Mouse (Mus musculus) bone marrow macrophage, adult 2 months (primary cell): ENCODE measurements around the gene Hpse2. TPM values are rescaled to one million over a fixed set of nuclear protein-coding genes. Genes with fewer than 3 reads are reported as not detected.

Experiments
- H3K27ac ChIP-seq: 2 replicates; pipeline ENCODE4 v1.5.1; 2012; ENCODE audit warnings: low read depth, low read length; ENCODE audit not compliant: insufficient read depth
- H3K4me1 ChIP-seq: 2 replicates; pipeline ENCODE4 v1.6.1; 2012; ENCODE audit warnings: low read length; ENCODE audit not compliant: control insufficient read depth, insufficient read depth
- H3K4me3 ChIP-seq: 2 replicates; pipeline ENCODE4 v1.5.1; 2012; ENCODE audit warnings: mild to moderate bottlenecking, low read length, moderate library complexity; ENCODE audit not compliant: insufficient read depth
- CTCF ChIP-seq: IDR thresholded peaks from 2 replicates; pipeline ENCODE4 v1.5.1; 2012; ENCODE audit warnings: low read depth, mild to moderate bottlenecking, low read length, moderate library complexity
- POLR2A ChIP-seq: IDR thresholded peaks from 2 replicates; pipeline ENCODE4 v1.6.1; 2012; ENCODE audit warnings: mild to moderate bottlenecking, low read depth, low read length, borderline replicate concordance
- polyA plus RNA-seq: library from polyadenylated mRNA; stranded (reverse); fragments of >200 nt; gene quantifications from 2 replicates; pipeline ENCODE4 v1.2.4, GENCODE M21; 2012; ENCODE audit not compliant: missing spikeins, insufficient read depth, insufficient read length

Gene Hpse2
- polyA plus RNA-seq, 1 experiment = not detected

DNA sequence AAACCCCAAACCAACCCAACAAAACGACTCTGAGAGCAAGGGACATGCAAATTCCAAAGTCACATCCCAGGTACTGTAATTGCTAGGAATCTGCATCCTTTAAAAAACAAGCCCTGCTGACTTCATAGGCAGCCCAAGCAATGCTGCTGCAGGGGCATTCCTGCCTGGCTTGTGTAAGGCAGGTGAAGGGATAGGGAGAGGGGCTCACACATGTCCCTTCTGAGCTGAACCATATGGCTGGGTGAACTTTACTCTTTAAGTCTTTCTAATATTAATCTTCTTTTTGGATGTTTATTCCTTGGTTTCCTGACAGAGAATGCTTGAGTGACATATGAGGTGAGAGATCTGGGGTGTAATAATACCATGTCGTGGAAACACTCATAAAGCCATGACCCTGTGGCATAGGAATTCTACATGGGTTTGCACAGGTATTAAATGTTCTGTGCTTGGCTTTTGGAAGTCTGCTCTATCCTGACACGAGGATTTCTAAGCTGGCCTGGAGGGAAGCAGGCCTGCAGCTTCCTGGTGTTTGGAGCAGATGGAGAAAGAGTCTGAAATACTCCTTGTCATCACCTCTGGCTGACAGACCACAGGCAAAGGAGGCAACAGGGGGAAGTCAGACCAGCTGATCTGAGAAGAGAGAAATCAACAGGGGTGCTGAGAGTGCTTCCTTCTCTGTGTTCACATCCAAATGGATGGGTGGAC lies 519.0 kb downstream of the Hpse2 start:
- Histone ChIP-seq H3K4me1 (no peaks in the 10 kb centered on the region), H3K27ac (no peak overlapping the region), H3K4me3 (no peak overlapping the region)
- TF ChIP-seq CTCF (no peak), POLR2A (no peak)

DNA sequence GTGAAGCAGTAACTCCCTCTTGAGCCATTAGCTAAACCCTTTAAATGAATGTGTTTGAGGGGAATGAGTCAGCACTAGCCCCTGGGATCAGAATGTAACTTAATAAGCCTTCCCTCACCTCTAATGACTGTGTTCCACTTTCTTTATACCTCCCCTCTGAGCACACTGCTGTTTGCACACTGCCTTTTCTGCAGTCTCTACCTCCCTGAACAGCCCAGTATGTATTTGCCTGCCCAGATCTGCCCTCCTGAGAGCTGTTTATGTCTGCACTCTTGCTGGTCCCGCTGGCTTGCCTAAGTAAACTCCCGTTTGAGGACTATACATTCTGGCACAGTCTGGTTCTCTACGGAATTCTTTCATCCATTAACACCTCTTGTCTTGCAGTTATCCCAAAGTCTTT lies 525.1 kb downstream of the Hpse2 start:
- TF ChIP-seq POLR2A (no peak), CTCF (no peak)
- Histone ChIP-seq H3K27ac (no peak overlapping the region), H3K4me1 (no peaks in the 10 kb centered on the region), H3K4me3 (no peak overlapping the region)

DNA sequence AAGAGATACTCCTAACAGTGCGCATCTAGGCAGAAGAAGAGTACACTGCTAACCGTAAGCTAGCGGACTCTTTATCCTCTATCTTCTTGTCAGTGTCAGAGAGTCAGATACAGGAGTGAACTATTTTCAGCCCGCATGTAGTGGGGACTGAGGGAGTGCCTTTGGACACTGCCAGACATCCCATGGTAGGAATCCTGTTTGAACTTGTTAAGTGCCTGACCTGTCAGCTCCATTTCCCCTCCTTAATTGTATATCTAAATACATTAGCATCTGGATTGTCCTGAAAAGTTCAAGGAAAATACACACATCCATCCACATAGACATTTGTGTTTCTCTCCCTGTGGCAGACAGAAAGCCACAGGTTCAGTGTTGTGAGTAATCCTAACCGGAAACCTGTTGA lies 531.1 kb downstream of the Hpse2 start:
- H3K4me1 ChIP-seq = no peaks in the 10 kb centered on the region
- TF ChIP-seq CTCF (no peak), POLR2A (no peak)
- H3K27ac ChIP-seq = no peak overlapping the region
- no peak overlapping the region for H3K4me3 ChIP-seq

DNA sequence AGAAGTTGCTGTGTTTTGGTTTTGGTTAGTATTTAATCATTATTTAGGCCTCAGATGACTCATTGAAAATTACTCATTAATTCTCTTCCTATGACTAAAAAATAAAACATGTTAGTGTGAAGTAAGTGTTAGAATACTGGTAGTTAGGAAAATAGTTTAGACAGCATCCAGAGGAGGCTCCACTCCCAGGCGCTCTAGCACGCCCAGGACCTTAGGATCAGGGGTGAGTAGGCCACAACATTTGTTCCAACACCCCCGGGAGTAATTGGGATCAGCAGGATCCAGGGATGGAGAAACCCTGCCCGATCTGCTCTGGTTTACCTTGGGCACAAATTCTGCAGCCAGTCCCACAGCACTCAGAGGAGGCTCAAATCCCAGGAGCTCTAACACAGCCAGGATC lies 532.5 kb downstream of the Hpse2 start:
- H3K4me3 ChIP-seq = no peak overlapping the region
- no peaks in the 10 kb centered on the region for H3K4me1 ChIP-seq
- TF ChIP-seq CTCF (no peak), POLR2A (no peak)
- no peak overlapping the region for H3K27ac ChIP-seq

DNA sequence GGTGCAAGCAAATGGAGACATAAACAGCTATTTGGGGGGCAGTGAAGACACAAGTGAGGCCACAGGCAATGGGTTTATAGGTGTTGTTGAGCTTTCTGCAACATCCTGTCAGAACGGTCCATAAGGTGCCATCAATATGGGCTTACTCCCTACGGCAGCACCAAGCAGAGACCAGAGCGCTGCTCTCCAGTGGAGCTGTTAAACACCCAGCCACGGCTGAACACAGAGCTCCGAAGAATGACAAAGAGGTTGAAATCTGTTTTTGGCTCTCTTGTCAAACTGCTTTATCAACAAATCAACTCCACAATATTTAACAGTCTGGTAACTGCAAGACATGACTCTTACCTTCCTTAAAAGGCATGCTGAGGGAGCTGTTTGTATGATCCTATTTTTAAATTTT lies 537.7 kb downstream of the Hpse2 start:
- no peak overlapping the region for H3K4me3 ChIP-seq
- no peak overlapping the region for H3K27ac ChIP-seq
- no peak for TF ChIP-seq CTCF
- TF ChIP-seq POLR2A = no peak
- no peaks in the 10 kb centered on the region for H3K4me1 ChIP-seq

DNA sequence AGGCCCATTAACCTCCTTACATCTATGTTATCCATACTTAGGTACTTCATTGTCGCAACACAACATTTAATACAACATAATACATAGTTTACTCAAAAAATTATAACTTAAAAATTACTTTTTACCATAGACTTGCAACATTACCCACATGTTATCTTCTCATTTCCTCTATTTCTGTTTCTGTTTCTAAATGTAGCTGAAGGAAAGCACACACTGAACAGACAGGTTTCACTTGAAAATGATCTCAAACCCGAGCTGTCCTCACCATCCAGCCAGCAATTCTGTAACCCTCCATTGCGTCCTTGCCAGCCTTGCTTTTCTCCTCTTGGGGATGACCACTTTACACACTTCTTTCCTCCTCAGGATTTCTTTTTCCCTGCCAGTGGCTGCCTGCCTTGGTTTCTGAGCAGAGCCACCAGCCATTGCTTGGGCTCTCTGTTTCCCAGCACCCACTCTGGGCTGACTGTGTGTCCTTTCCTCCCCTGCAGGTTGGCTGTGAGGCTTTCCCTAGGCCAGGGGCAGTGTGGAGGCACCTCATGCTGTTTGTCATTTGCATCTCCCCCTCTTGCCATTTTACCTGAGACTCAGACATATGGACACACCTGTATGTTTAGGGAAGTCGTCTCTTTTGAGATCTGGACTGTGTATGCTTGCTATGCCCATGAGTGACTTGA lies 548.4 kb downstream of the Hpse2 start:
- TF ChIP-seq POLR2A (no peak), CTCF (no peak)
- H3K4me1 ChIP-seq = peaks cover 7% of the 10 kb centered on the region
- H3K27ac ChIP-seq = no peak overlapping the region
- no peak overlapping the region for H3K4me3 ChIP-seq

DNA sequence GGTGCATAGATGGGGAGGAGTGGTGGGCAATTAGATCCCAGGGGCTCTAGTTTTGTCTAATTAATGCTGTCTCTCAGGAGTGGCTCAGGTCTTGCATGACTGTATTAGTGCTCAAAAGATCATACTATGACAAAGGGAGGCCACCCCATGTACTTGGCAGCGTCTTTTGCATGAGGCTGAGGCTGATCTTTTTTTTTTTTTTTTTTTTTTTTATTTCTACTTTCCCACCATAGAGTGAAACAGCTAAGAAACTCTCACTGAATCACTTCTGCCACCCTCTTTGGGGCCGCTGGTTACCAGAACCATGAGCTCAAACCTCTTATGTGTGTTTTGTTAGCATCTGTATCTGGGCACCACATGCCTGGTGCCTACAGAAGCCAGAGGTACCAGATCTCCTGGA lies 549.0 kb downstream of the Hpse2 start:
- Histone ChIP-seq H3K27ac (no peak overlapping the region), H3K4me1 (peaks cover 7% of the 10 kb centered on the region), H3K4me3 (no peak overlapping the region)
- TF ChIP-seq CTCF (no peak), POLR2A (no peak)

DNA sequence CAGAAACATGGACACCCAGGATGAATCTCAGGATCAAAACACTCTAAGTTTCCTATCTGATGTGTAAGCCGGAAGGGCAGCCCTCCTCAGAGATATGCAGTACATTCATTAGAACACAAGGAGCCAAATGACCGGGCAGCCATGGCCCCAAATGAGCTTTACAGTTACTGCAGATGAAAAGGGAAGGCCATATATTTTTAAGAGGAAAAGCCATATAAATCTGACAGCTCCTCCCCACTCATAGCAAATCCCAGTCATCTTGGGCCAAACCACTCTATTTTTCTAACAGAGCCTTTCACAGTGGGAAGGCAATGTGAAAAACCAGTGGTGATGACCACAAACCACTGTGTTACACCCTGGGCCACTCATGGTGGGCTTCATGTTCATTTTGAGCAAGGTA lies 549.9 kb downstream of the Hpse2 start:
- H3K4me3 ChIP-seq = no peak overlapping the region
- no peak overlapping the region for H3K27ac ChIP-seq
- H3K4me1 ChIP-seq = peaks cover 7% of the 10 kb centered on the region
- no peak for TF ChIP-seq POLR2A
- TF ChIP-seq CTCF = no peak

DNA sequence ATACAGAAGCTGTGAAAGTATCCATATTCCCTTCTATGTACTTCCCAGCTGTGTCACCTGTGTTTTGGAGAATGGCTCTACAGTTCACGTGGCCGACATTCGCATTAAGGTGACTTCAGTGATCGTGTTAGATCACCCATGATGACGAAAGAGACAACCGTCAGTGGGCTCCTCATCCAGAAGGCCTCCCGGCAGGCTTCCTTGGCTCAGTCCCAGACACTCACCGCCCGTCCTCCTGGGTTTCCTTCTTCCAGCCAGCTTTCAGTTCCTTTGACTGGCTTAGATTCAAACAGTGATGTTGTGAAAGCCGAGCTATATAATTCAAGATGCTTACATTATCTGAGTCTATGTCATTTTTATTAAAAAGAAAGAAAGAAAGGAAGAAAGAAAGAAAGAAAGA lies 550.6 kb downstream of the Hpse2 start:
- TF ChIP-seq CTCF = no peak
- TF ChIP-seq POLR2A = no peak
- H3K4me3 ChIP-seq = no peak overlapping the region
- H3K4me1 ChIP-seq = peaks cover 7% of the 10 kb centered on the region
- no peak overlapping the region for H3K27ac ChIP-seq

DNA sequence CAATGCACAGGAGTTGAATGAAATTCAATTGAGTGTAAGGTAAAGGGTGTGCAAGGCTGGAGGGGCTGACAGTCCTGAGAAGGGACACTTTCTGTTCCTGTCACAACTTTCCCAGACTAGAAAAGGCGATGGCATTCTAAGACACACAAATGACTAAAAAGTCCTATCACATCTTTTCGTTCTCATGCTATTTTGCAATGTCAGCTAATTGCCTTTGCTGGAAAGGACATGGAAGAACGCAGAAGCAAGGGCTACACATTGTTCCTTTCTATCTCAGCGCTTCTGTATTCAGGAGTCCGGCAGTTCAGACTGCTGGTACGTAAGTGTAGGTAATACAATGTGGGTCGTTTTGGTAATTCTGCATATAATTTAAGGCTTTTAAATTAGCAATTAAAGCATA lies 555.0 kb downstream of the Hpse2 start:
- no peak overlapping the region for H3K4me3 ChIP-seq
- no peak overlapping the region for H3K27ac ChIP-seq
- peaks cover 2% of the 10 kb centered on the region; the same call in 1 of the 2 replicates for H3K4me1 ChIP-seq
- TF ChIP-seq POLR2A = no peak
- TF ChIP-seq CTCF = no peak
